Mouse (Mus musculus) embryonic facial prominence, embryonic 14.5 days (tissue): Measurements from ENCODE around the gene Vapb. TPM values are rescaled to one million over a fixed set of nuclear protein-coding genes. Genes with fewer than 3 reads are reported as not detected.
A peak's percentile ranks its signal among the peaks of the same experiment; 100 is the strongest.

Experiments used
- ATAC-seq: fragments of 200-750 bp; cut with Nextera tagmentation; 2 replicates; pipeline ENCODE4 v1.8.0; 2017; ENCODE audit warnings: low read depth, moderate number of reproducible peaks, moderate TSS enrichment
- DNase-seq: peaks from one replicate; pipeline ENCODE4 v3.0.0-alpha.2; 2015; ENCODE audit warnings: low spot score
- H3K27ac ChIP-seq: fragments of 300-500 bp; sonication (generic); replicated peaks from 2 replicates; pipeline ENCODE4 v1.5.1; 2014; ENCODE audit warnings: low read depth, mild to moderate bottlenecking, low read length, moderate library complexity
- H3K27me3 ChIP-seq: fragments of 300-500 bp; sonication (generic); replicated peaks from 2 replicates; pipeline ENCODE4 v1.6.1; 2014; ENCODE audit warnings: low read length; ENCODE audit not compliant: control insufficient read depth, insufficient read depth
- H3K36me3 ChIP-seq: fragments of 300-500 bp; sonication (generic); 2 replicates; pipeline ENCODE4 v1.6.1; 2014; ENCODE audit warnings: low read length, mixed read lengths; ENCODE audit not compliant: control insufficient read depth, insufficient read depth
- H3K4me1 ChIP-seq: fragments of 300-500 bp; sonication (generic); 2 replicates; pipeline ENCODE4 v1.6.1; 2014; ENCODE audit warnings: antibody characterized with exemption, low read length; ENCODE audit not compliant: control insufficient read depth, insufficient read depth
- H3K4me2 ChIP-seq: fragments of 300-500 bp; sonication (generic); 2 replicates; pipeline ENCODE4 v1.6.1; 2014; ENCODE audit warnings: low read depth, mild to moderate bottlenecking, low read length, moderate library complexity, mixed read lengths
- H3K4me3 ChIP-seq: fragments of 300-500 bp; sonication (generic); 2 replicates; pipeline ENCODE4 v1.5.1; 2014; ENCODE audit warnings: low read depth, mild to moderate bottlenecking, low read length
- H3K9ac ChIP-seq: fragments of 300-500 bp; sonication (generic); 2 replicates; pipeline ENCODE4 v1.6.1; 2014; ENCODE audit warnings: low read depth, mild to moderate bottlenecking, low read length, moderate library complexity, mixed read lengths
- H3K9me3 ChIP-seq: fragments of 300-500 bp; sonication (generic); 2 replicates; pipeline ENCODE4 v1.6.1; 2016; ENCODE audit warnings: low read length; ENCODE audit not compliant: control insufficient read depth
- WGBS: fragments of 180-500 bp; shearing (Covaris S2); extraction: QIAGEN DNeasy Blood & Tissue Kit; methylation state at CpG from one replicate; pipeline ENCODE4 v1.1.7; 2014; 5-methylcytosine and 5-hydroxymethylcytosine counted together
- polyA plus RNA-seq: library from polyadenylated mRNA; unstranded; fragments of >200 nt; fragmentation: Nextera tagmentation; extraction: Ambion mirVana; gene quantifications from 2 replicates; pipeline ENCODE4 v1.2.1, GENCODE M21; 2014

The Vapb gene
- polyA plus RNA-seq, 1 experiment from 2014 or later, result 12.9 TPM

GRCm38 (mm10) chr2:173744070-173744815 is 6.9 kb downstream of the Vapb start:
- Histone ChIP-seq H3K27me3 (no peaks in the 10 kb centered on the region), H3K9me3 (peaks cover 7% of the 10 kb centered on the region; the same call in 1 of the 2 replicates), H3K27ac (no peak overlapping the region), H3K36me3 (peaks cover 2% of the 10 kb centered on the region; the same call in 1 of the 2 replicates), H3K9ac (no peak overlapping the region), H3K4me2 (no peak overlapping the region), H3K4me1 (peaks cover under 1% of the 10 kb centered on the region; the same call in 1 of the 2 replicates), H3K4me3 (no peak overlapping the region)
- DNase-seq (no peak), ATAC-seq (no peak)
- 89% methylated on average over 7 of the region's 7 CpGs for WGBS

GRCm38 (mm10) chr2:173748961-173749659 is 11.8 kb downstream of the Vapb start:
- Histone ChIP-seq H3K9me3 (peaks cover 7% of the 10 kb centered on the region; the same call in 1 of the 2 replicates), H3K4me1 (peaks cover 3% of the 10 kb centered on the region; the same call in 1 of the 2 replicates), H3K4me3 (no peak overlapping the region), H3K36me3 (no peaks in the 10 kb centered on the region; the same call in 1 of the 2 replicates), H3K9ac (no peak overlapping the region), H3K4me2 (no peak overlapping the region), H3K27ac (no peak overlapping the region), H3K27me3 (no peaks in the 10 kb centered on the region)
- DNase-seq (peak; percentile 76), ATAC-seq (peak; percentile 85)
- WGBS, result 77% methylated on average over 2 of the region's 2 CpGs

- 63% methylated on average over 8 of the region's 8 CpGs for WGBS
- Histone ChIP-seq H3K9ac (no peak overlapping the region), H3K4me3 (no peak overlapping the region), H3K36me3 (no peaks in the 10 kb centered on the region), H3K4me1 (no peaks in the 10 kb centered on the region), H3K27me3 (no peaks in the 10 kb centered on the region), H3K27ac (0 out of 2 replicates have a peak overlapping the region, but pooled peaks have one; percentile 21), H3K9me3 (no peaks in the 10 kb centered on the region), H3K4me2 (no peak overlapping the region)
- DNase-seq, result no peak
- ATAC-seq, result peak; percentile 77
Measured at GRCm38 (mm10) chr2:173755433-173756144, 18.3 kb downstream of the Vapb start.

- Histone ChIP-seq H3K9ac (no peak overlapping the region), H3K36me3 (0 out of 2 replicates have a peak, but pooled peaks cover 4% of the 10 kb centered on the region), H3K9me3 (no peaks in the 10 kb centered on the region), H3K27me3 (no peaks in the 10 kb centered on the region), H3K4me1 (no peaks in the 10 kb centered on the region), H3K27ac (no peak overlapping the region), H3K4me3 (no peak overlapping the region), H3K4me2 (no peak overlapping the region)
- ATAC-seq (no peak), DNase-seq (no peak)
- 73% methylated on average over 8 of the region's 8 CpGs for WGBS
Measured at GRCm38 (mm10) chr2:173757624-173758155, 20.4 kb downstream of the Vapb start.

GRCm38 (mm10) chr2:173760607-173761006 is 23.3 kb downstream of the Vapb start:
- ATAC-seq, result no peak
- 87% methylated on average over 6 of the region's 6 CpGs for whole genome bisulfite sequencing
- H3K27me3 ChIP-seq, result no peaks in the 10 kb centered on the region
- no peaks in the 10 kb centered on the region for H3K9me3 ChIP-seq
- H3K36me3 ChIP-seq, result peaks cover 17% of the 10 kb centered on the region
- no peak overlapping the region for H3K4me2 ChIP-seq
- H3K9ac ChIP-seq, result no peak overlapping the region
- no peak overlapping the region for H3K27ac ChIP-seq
- peaks cover 3% of the 10 kb centered on the region; the same call in 1 of the 2 replicates for H3K4me1 ChIP-seq
- no peak for DNase-seq
- no peak overlapping the region for H3K4me3 ChIP-seq

- no peak overlapping the region for H3K4me2 ChIP-seq
- no peak overlapping the region for H3K4me3 ChIP-seq
- peaks cover 23% of the 10 kb centered on the region for H3K36me3 ChIP-seq
- H3K27ac ChIP-seq, result no peak overlapping the region
- H3K27me3 ChIP-seq, result no peaks in the 10 kb centered on the region
- ATAC-seq (no peak), DNase-seq (no peak)
- H3K9ac ChIP-seq, result no peak overlapping the region
- H3K4me1 ChIP-seq, result peaks cover 3% of the 10 kb centered on the region; the same call in 1 of the 2 replicates
- WGBS, result 59% methylated on average over 3 of the region's 3 CpGs
- no peaks in the 10 kb centered on the region for H3K9me3 ChIP-seq
Measured at GRCm38 (mm10) chr2:173764629-173765028, 27.3 kb downstream of the Vapb start.

GRCm38 (mm10) chr2:173767959-173768595 is 30.8 kb downstream of the Vapb start:
- DNase-seq (no peak), ATAC-seq (no peak)
- H3K9ac ChIP-seq, result no peak overlapping the region
- no peak overlapping the region for H3K27ac ChIP-seq
- peaks cover 31% of the 10 kb centered on the region for H3K36me3 ChIP-seq
- H3K4me2 ChIP-seq, result no peak overlapping the region
- peaks cover 13% of the 10 kb centered on the region for H3K4me1 ChIP-seq
- WGBS, result 77% methylated on average over 8 of the region's 8 CpGs
- H3K9me3 ChIP-seq, result no peaks in the 10 kb centered on the region
- H3K4me3 ChIP-seq, result no peak overlapping the region
- H3K27me3 ChIP-seq, result no peaks in the 10 kb centered on the region

- WGBS, result 64% methylated on average over 10 of the region's 10 CpGs
- Histone ChIP-seq H3K9ac (no peak overlapping the region), H3K4me2 (no peak overlapping the region), H3K27ac (no peak overlapping the region), H3K36me3 (peaks cover 24% of the 10 kb centered on the region), H3K27me3 (no peaks in the 10 kb centered on the region), H3K9me3 (no peaks in the 10 kb centered on the region), H3K4me3 (no peak overlapping the region), H3K4me1 (peaks cover 13% of the 10 kb centered on the region)
- ATAC-seq (no peak), DNase-seq (peak; percentile 24)
Measured at GRCm38 (mm10) chr2:173769183-173769582, 31.9 kb downstream of the Vapb start.
